Mouse (Mus musculus) liver, postnatal 0 days (tissue): ENCODE measurements around the gene Pold4.

Experiments
- CTCF ChIP-seq: sonication (generic); IDR thresholded peaks from 2 replicates; pipeline ENCODE4 v1.5.1; 2016; ENCODE audit warnings: antibody characterized with exemption, low read depth
- EP300 ChIP-seq: IDR thresholded peaks from 2 replicates; pipeline ENCODE4 v1.6.1; 2016; ENCODE audit warnings: antibody characterized with exemption, low read depth, mild to moderate bottlenecking

GRCm38 (mm10) chr19:4240247-4240668 is 8.6 kb downstream of the Pold4 start:
- TF ChIP-seq CTCF (no peak), EP300 (no peak)
